Mouse (Mus musculus) Patski (cell line): ENCODE measurements at regions not wholly inside any gene's neighbourhood (a gene's known extent, or its start where the extent isn't known, plus 50 kb on each side); places are given as distances from the start of the nearest gene placed in this dataset.

Source experiments
- ATAC-seq: fragments of 100-300 bp; one replicate; pipeline ENCODE4 v1.8.0; 2021
- CTCF ChIA-PET: fragments of 350-600 bp; sonication (Branson Sonifier 250); formaldehyde crosslinking; loops from one replicate; lab custom pipeline; 2022; ENCODE audit warnings: inconsistent platforms; lab: Charles Lee
- POLR2A ChIA-PET: fragments of 350-600 bp; sonication (Branson Sonifier 250); formaldehyde crosslinking; loops from one replicate; lab custom pipeline; 2022; ENCODE audit warnings: antibody characterized with exemption, inconsistent platforms; lab: Charles Lee
- DNase-seq: peaks from one replicate; pipeline ENCODE4 v3.0.0-alpha.2; 2011; ENCODE audit warnings: low read depth, low spot score
- H3K27me3 ChIP-seq: fragments of 371-371 bp; one replicate; pipeline ENCODE4 v1.5.1; 2021
- CTCF ChIP-seq: fragments of 100-300 bp; IDR thresholded peaks from one replicate; pipeline ENCODE4 v1.5.1; 2021
- in situ Hi-C: fragments of 300-500 bp; cut with MboI; formaldehyde crosslinking; loops from 3 replicates; pipeline ENCODE4 v1.11.1; 2018; ENCODE audit warnings: low pct_unique_long_range_greater_than_20kb, mixed read lengths

- TF ChIP-seq CTCF: no peak
- DNase-seq (no peak), ATAC-seq (no peak)
- ChIA-PET POLR2A (no interaction called here), CTCF (no interaction called here)
- in situ Hi-C loops: no loop called here
- no peaks in the 10 kb centered on the region for H3K27me3 ChIP-seq
Observed at GRCm38 (mm10) chr1:45732958-45733357, 62.0 kb upstream of the Wdr75 start.

GRCm38 (mm10) chr1:45745136-45745535 lies 49.8 kb upstream of the Wdr75 start:
- in situ Hi-C loops: no loop called here
- TF ChIP-seq CTCF: no peak
- ATAC-seq: no peak
- POLR2A ChIA-PET: no interaction called here
- H3K27me3 ChIP-seq: no peaks in the 10 kb centered on the region
- CTCF ChIA-PET: interaction anchor here (1.6 to 2.4 kb wide), 2 partner anchors 11 to 14 kb away, joined by 5 to 8 read pairs; no protein-coding TSS in a partner anchor
- no peak for DNase-seq
